Mouse (Mus musculus) neutrophil, adult 59 days (primary cell): Measurements from ENCODE around the gene Zic5. TPM values are rescaled to one million over a fixed set of nuclear protein-coding genes. Genes with fewer than 3 reads are reported as not detected.

Source experiments
- total RNA-seq, 2 experiments: library from RNA; stranded (reverse); gene quantifications; 1 replicate in 1 of 2; 2 replicates in 1 of 2; pipeline ENCODE4 v1.2.4; 2023

The Zic5 gene
- not detected for total RNA-seq

GRCm38 (mm10) chr14:122464763-122465741 is at the start of gene Zic5:
TSS of gene Zic5 (minus strand) at chr14:122465677.

GRCm38 (mm10) chr14:122490441-122491328 is 25.2 kb upstream of the Zic5 start, which contains the start of gene Gm10837:
TSS of gene Gm10837 (plus strand) at chr14:122490586.

GRCm38 (mm10) chr14:122474891-122475556 is 9.5 kb upstream of the Zic5 start, which contains the start of gene Zic2:
TSS of gene Zic2 (plus strand) at chr14:122475435.

GRCm38 (mm10) chr14:122450496-122451382 is 14.7 kb downstream of the Zic5 start, which contains the start of gene Gm5089:
TSS of gene Gm5089 (minus strand) at chr14:122451115.

Other genes with a start within 250 kb of the Zic5 start
- gene Gm5089, start 14.6 kb downstream of the Zic5 start, total RNA-seq, result not detected
- gene Zic2, start 9.8 kb upstream of the Zic5 start, total RNA-seq, result not detected
- not detected for gene Gm10837, start 24.9 kb upstream of the Zic5 start, total RNA-seq
- gene Pcca, start 68.6 kb upstream of the Zic5 start, total RNA-seq, result 10 to 100 TPM; 10.4 to 11.4 TPM